Mouse (Mus musculus) heart, postnatal 4 days (tissue): Measurements from ENCODE around the gene Gm21983. TPM values are rescaled to one million over a fixed set of nuclear protein-coding genes. Genes with fewer than 3 reads are reported as not detected.

Experiments used
- DNase-seq: peaks from one replicate; pipeline ENCODE4 v3.0.0; 2021
- total RNA-seq, 2 experiments: library from RNA; stranded (reverse); gene quantifications; 2 replicates each; pipeline ENCODE4 v1.2.3; 2021

The Gm21983 gene
- total RNA-seq, 2 experiments from 2014 or later = not detected

- peak; percentile 46 for DNase-seq
These were observed 4.1 kb upstream of the Gm21983 start for GRCm38 (mm10) chr7:27184964-27185363.

GRCm38 (mm10) chr7:27182498-27182897 lies 1.6 kb upstream of the Gm21983 start:
- DNase-seq = no peak

GRCm38 (mm10) chr7:27180036-27180435 lies 850 bp downstream of the Gm21983 start:
- DNase-seq = peak; percentile 74

GRCm38 (mm10) chr7:27179217-27179918 lies 1.5 kb downstream of the Gm21983 start:
- DNase-seq = no peak

GRCm38 (mm10) chr7:27178324-27179216 lies 2.3 kb downstream of the Gm21983 start, which contains the start of gene Rab4b:
Gene Rab4b (minus strand): TSS chr7:27178896.
- DNase-seq = peak; percentile 99

- no peak for DNase-seq
These were observed 3.0 kb downstream of the Gm21983 start for GRCm38 (mm10) chr7:27177942-27178323.

GRCm38 (mm10) chr7:27174896-27175295 lies 6.0 kb downstream of the Gm21983 start:
- no peak for DNase-seq

- DNase-seq = no peak
These were observed 6.4 kb downstream of the Gm21983 start for GRCm38 (mm10) chr7:27174496-27174895.

GRCm38 (mm10) chr7:27170981-27171380 lies 9.9 kb downstream of the Gm21983 start:
- DNase-seq = no peak

GRCm38 (mm10) chr7:27168371-27168770 lies 12.5 kb downstream of the Gm21983 start:
- no peak for DNase-seq

- no peak for DNase-seq
These were observed 13.3 kb downstream of the Gm21983 start for GRCm38 (mm10) chr7:27167475-27168094.

- peak; percentile 97 for DNase-seq
These were observed 14.0 kb downstream of the Gm21983 start, which contains the start of gene Egln2 for GRCm38 (mm10) chr7:27166614-27167474. Gene Egln2 (minus strand): TSS chr7:27166802.

- DNase-seq = peak; percentile 91
These were observed 14.7 kb downstream of the Gm21983 start for GRCm38 (mm10) chr7:27166229-27166613.

GRCm38 (mm10) chr7:27165696-27166095 lies 15.2 kb downstream of the Gm21983 start:
- no peak for DNase-seq

- DNase-seq = no peak
These were observed 15.8 kb downstream of the Gm21983 start for GRCm38 (mm10) chr7:27165007-27165655.

- peak; percentile 28 for DNase-seq
These were observed 16.6 kb downstream of the Gm21983 start for GRCm38 (mm10) chr7:27164112-27164947.

- no peak for DNase-seq
These were observed 17.5 kb downstream of the Gm21983 start for GRCm38 (mm10) chr7:27163450-27163805.

GRCm38 (mm10) chr7:27162780-27163449 lies 18.0 kb downstream of the Gm21983 start:
- no peak for DNase-seq

GRCm38 (mm10) chr7:27161744-27162143 lies 19.1 kb downstream of the Gm21983 start:
- no peak for DNase-seq

GRCm38 (mm10) chr7:27160921-27161320 lies 20.0 kb downstream of the Gm21983 start:
- DNase-seq = no peak
